Comparison of ENCODE assay signal across 10 mouse cellular contexts in genomic region chr10:96397931-96398561, GRCm38 (mm10).
DNase-seq lines count a peak whose midpoint lies in the region; ATAC-seq and TF ChIP-seq lines count a peak whose summit lies in the region.
"Had no signal": no experiment of that assay in that cellular context is flagged by ENCODE, and none has a peak within 500 bp of the region (broad histone marks: within the 10 kb centered on the region; RNA-seq: fewer than 3 reads in every experiment).

No protein-coding gene starts in this region.

- H3K27ac ChIP-seq in spleen, adult 2 months (ENCODE audit: insufficient read depth, low read length) = peak overlapping the region; percentile 53
- H3K27ac ChIP-seq in limb, embryonic 15.5 days = peak overlapping the region; percentile 67
- no peak overlapping the region for H3K27ac ChIP-seq in heart, embryonic 12.5 days (ENCODE audit: poor library complexity, severe bottlenecking)
- H3K27ac ChIP-seq: heart, embryonic 15.5 days had no signal

- H3K4me3 ChIP-seq in spleen, adult 2 months (ENCODE audit: extremely low read depth, insufficient read depth, insufficient read length) = no peak overlapping the region
- no peak overlapping the region for H3K4me3 ChIP-seq in limb, embryonic 15.5 days
- no peak overlapping the region for H3K4me3 ChIP-seq in heart, embryonic 12.5 days
- H3K4me3 ChIP-seq: heart, embryonic 15.5 days had no signal

- H3K9ac ChIP-seq in limb, embryonic 15.5 days = no peak overlapping the region
- H3K9ac ChIP-seq in heart, embryonic 12.5 days = no peak overlapping the region
- H3K9ac ChIP-seq: heart, embryonic 15.5 days had no signal

- intact Hi-C loops in heart, postnatal 10 days (cut with DNase I) = no loop called here

- no peak for TF ChIP-seq CTCF in spleen, adult 2 months (IDR thresholded peaks at IDR 0.05; ENCODE audit: extremely low read depth, insufficient read depth, insufficient read length, insufficient replicate concordance)

- H3K27me3 ChIP-seq in spleen, adult 2 months (ENCODE audit: control insufficient read depth, insufficient read depth, low read length) = no peaks in the 10 kb centered on the region
- H3K27me3 ChIP-seq in limb, embryonic 15.5 days = no peaks in the 10 kb centered on the region
- no peaks in the 10 kb centered on the region for H3K27me3 ChIP-seq in heart, embryonic 12.5 days (replicated peaks)
- H3K27me3 ChIP-seq: heart, embryonic 15.5 days; Patski had no signal

- H3K4me2 ChIP-seq in limb, embryonic 15.5 days = peak overlapping the region; percentile 26; the same call in 1 of the 2 replicates
- H3K4me2 ChIP-seq in heart, embryonic 12.5 days = no peak overlapping the region
- H3K4me2 ChIP-seq: heart, embryonic 15.5 days had no signal

- WGBS in spleen, adult 2 months = 89% methylated on average over 13 of the region's 13 CpGs
- WGBS in limb, embryonic 15.5 days = 45% methylated on average over 13 of the region's 13 CpGs
- WGBS in heart, embryonic 12.5 days = 72% methylated on average over 13 of the region's 13 CpGs

- TF ChIP-seq POLR2A in spleen, adult 2 months (IDR thresholded peaks at IDR 0.05; ENCODE audit: low read depth, low read length) = no peak

- peaks cover 27% of the 10 kb centered on the region for H3K4me1 ChIP-seq in spleen, adult 2 months (ENCODE audit: control insufficient read depth, insufficient read depth, insufficient read length)
- H3K4me1 ChIP-seq in limb, embryonic 15.5 days = peaks cover 26% of the 10 kb centered on the region
- 0 out of 2 replicates have a peak, but pooled peaks cover 4% of the 10 kb centered on the region for H3K4me1 ChIP-seq in heart, embryonic 12.5 days (replicated peaks)
- H3K4me1 ChIP-seq: heart, embryonic 15.5 days had no signal

- peak; percentile 16 to 26 for DNase-seq in cerebellum, postnatal 10 days
- no peak for DNase-seq in cerebellum, adult 11-12 months
- DNase-seq in spleen, adult 2 months (ENCODE audit: low read depth in 1 of 2, low spot score in 2 of 2) = no peak
- no peak for DNase-seq in spleen, postnatal 36 days (ENCODE audit: low spot score in 2 of 2)
- DNase-seq in heart, postnatal 10 days = no peak
- DNase-seq in gastrocnemius, postnatal 10 days = no peak

- no peaks in the 10 kb centered on the region for H3K9me3 ChIP-seq in limb, embryonic 15.5 days
- H3K9me3 ChIP-seq in heart, embryonic 12.5 days (replicated peaks) = no peaks in the 10 kb centered on the region
- H3K9me3 ChIP-seq: heart, embryonic 15.5 days had no signal

- ATAC-seq in limb, embryonic 15.5 days (ENCODE audit: insufficient number of reproducible peaks, low FRiP score, low TSS enrichment, low read depth) = no peak
- ATAC-seq in heart, embryonic 12.5 days (ENCODE audit: insufficient number of reproducible peaks, low FRiP score) = no peak
- ATAC-seq: Patski had no signal

- no peaks in the 10 kb centered on the region for H3K36me3 ChIP-seq in spleen, adult 2 months (ENCODE audit: control insufficient read depth, insufficient read depth, low read length)
- no peaks in the 10 kb centered on the region for H3K36me3 ChIP-seq in limb, embryonic 15.5 days
- no peaks in the 10 kb centered on the region for H3K36me3 ChIP-seq in heart, embryonic 12.5 days
- H3K36me3 ChIP-seq: heart, embryonic 15.5 days had no signal

Comparison
In these comparisons a context has a peak if more than half of its experiments do, and no peak if none do; other contexts are left out.
1. DNase-seq: peak in cerebellum, postnatal 10 days (2 of 2); none in cerebellum, adult 11-12 months (single experiment), spleen, adult 2 months (0 of 2), spleen, postnatal 36 days (0 of 2), heart, postnatal 10 days (0 of 2) and gastrocnemius, postnatal 10 days (single experiment).